Mouse (Mus musculus): ENCODE data around the gene Cfp. TPM values are rescaled to one million over a fixed set of nuclear protein-coding genes. Genes with fewer than 3 reads are reported as not detected.
A peak's percentile ranks its signal among the peaks of the same experiment; 100 is the strongest.

Gene Cfp
- polyA plus RNA-seq (2016; fragmentation: Nextera tagmentation; extraction: Ambion mirVana): 3.4 and 4.3 TPM in 2 replicates

DNA sequence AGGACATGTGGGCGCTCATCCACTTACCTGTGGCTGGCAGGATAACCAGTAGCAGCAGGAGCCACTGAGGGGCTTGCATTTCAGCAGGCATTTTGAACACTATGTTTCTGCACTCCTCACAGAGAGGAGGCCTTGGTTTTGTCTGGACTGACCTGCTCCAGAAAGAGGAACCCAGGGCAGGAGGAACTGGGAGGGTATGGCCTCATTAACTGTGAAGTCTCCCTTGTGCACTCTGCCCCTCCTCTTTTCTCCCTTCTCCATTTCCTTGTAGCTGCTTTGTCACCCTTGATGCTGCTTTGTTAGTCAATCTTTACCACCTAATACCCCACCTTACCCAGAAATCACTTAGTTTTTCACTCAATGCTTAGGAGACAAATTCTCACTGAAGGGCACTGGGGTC, at the start of gene Cfp:
TSS of gene Cfp (minus strand) at position 192 of the 400 bp plus-strand sequence.
- H3K9me3 ChIP-seq: no peaks in the 10 kb centered on the region
- no peak within 1 kb of the TSS for H3K4me2 ChIP-seq (replicated peaks)
- H3K27ac ChIP-seq: no peak within 1 kb of the TSS
- no peak within 1 kb of the TSS for H3K9ac ChIP-seq
- H3K27me3 ChIP-seq: no peaks in the 10 kb centered on the region
- ATAC-seq (ENCODE audit: insufficient number of reproducible peaks, insufficient read depth, low FRiP score, low TSS enrichment): no peak
- no peak within 1 kb of the TSS for H3K4me3 ChIP-seq
- H3K36me3 ChIP-seq: 0 out of 2 replicates have a peak, but pooled peaks cover 14% of the 10 kb centered on the region
- WGBS: 76% methylated on average over 1 of the region's 1 CpGs
- no peaks in the 10 kb centered on the region for H3K4me1 ChIP-seq

DNA sequence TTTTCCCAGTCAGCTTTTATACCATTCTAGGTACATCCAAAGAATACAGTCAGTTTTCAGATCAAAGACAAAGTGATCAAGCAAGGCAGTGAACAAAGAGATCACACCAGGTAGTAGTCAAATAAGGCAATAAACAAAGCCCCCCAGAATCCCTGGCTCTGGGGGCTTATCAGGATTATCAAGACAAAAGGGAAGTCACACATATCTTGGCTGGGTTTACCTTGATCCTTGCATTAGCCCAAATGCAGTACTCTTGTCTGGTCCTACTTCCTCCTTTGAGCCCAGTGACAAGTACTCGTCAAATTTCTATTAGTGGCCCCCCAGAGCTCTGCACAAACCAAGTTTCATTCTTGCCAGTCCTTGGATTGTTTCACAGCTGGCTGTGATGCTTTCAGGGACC, 49.5 kb upstream of the Cfp start:
- H3K4me3 ChIP-seq: no peak overlapping the region
- H3K9me3 ChIP-seq: no peaks in the 10 kb centered on the region
- no peaks in the 10 kb centered on the region for H3K4me1 ChIP-seq
- WGBS: 67% methylated on average over 1 of the region's 1 CpGs
- ATAC-seq (ENCODE audit: insufficient number of reproducible peaks, insufficient read depth, low FRiP score, low TSS enrichment): no peak
- H3K36me3 ChIP-seq: no peaks in the 10 kb centered on the region
- no peak overlapping the region for H3K27ac ChIP-seq
- H3K9ac ChIP-seq: no peak overlapping the region
- no peak overlapping the region for H3K4me2 ChIP-seq (replicated peaks)
- H3K27me3 ChIP-seq: no peaks in the 10 kb centered on the region

DNA sequence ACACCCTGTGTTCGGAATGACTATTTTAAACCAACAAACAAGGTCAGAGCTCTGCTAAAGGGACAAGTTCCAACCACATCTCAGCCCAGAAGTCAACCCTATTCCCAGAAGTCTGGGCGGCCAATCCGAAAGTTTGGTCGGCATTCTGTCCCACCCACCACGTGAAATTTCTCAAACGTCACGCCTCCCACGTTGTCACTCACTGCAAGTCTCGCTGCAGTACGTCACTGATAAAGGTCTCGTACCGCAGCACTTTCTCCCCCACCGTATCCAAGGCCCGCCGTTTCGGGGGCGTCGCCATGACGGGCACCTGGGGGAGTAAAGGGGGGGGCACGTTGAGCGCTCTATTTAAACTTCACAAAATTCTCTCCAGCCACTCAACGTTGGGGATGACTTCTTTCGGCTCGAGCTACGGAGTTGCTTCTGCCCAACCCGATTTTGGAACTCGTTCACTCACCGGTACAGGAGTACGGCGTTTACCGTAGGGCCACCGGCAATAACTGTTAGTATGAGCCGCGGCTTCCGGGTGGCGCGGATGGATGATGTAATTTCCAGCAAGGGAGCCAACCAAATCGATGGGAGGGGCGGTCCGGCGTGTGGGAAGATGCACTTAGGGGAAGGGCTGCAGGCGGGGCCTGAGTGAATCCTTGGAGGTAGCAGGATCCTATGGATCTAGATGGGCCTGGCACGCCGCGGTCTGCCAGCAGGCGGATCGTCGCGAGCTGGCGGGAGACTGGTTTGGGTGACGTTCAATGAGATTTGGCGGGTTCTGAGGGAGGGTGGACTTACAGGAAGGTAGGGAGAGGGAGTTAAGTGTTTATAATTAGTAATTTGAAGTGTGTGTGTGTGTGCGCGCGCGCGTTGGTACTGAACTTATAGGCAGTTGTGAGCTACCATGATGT, 30.4 kb upstream of the Cfp start, which contains the start of gene Uxt:
TSS of gene Uxt (minus strand) at position 541 of the 902 bp plus-strand sequence.
- peak within 1 kb of the TSS; percentile 52 for H3K4me3 ChIP-seq
- peak; percentile 97 for ATAC-seq (ENCODE audit: insufficient number of reproducible peaks, insufficient read depth, low FRiP score, low TSS enrichment)
- WGBS: 20% methylated on average over 57 of the region's 57 CpGs
- H3K4me1 ChIP-seq: no peaks in the 10 kb centered on the region
- peak within 1 kb of the TSS; percentile 36; the same call in 1 of the 2 replicates for H3K9ac ChIP-seq
- no peaks in the 10 kb centered on the region for H3K36me3 ChIP-seq
- 0 out of 2 replicates have a peak within 1 kb of the TSS, but pooled peaks have one; percentile 54 for H3K27ac ChIP-seq
- no peaks in the 10 kb centered on the region for H3K27me3 ChIP-seq
- peak within 1 kb of the TSS; percentile 44 for H3K4me2 ChIP-seq (replicated peaks)
- no peaks in the 10 kb centered on the region for H3K9me3 ChIP-seq

DNA sequence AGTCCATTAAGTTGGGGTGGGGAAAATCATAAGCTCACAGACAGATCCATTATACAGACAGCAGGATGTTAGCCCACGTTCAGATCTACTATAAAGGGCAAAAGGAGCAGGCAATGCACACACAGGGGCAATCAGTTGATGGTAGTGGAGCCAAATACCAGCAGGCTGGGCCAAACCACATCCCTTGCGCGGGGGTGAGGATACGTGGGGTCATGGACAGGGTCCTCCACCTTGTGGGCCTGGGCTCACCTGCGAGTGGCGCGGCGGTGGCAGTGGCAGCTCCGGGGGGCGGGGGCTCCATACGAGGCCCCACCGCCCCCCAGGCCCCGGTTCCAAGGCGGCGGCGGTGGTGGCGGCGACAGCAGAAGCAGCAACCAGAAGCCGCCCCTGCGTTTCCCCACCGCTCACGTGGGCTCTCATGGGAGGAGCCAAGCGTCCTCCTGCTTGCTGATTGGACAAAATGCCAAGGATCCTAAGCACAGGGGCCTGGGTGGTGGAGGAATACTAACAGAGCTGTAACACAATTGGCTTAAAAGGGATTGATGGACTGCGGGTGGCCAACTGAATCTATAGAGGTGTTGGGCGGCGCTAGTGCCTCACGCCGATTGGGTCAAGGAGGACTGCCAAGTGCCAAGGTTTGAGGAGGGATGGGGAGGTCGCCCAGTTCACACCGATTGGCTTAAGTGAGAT, 19.0 kb upstream of the Cfp start, which contains the start of gene Elk1:
TSS of gene Elk1 (minus strand) at position 418 of the 690 bp plus-strand sequence.
- Histone ChIP-seq H3K9ac (peak within 1 kb of the TSS; percentile 65), H3K27me3 (no peaks in the 10 kb centered on the region), H3K9me3 (no peaks in the 10 kb centered on the region), H3K4me2 (replicated peaks) (peak within 1 kb of the TSS; percentile 48), H3K27ac (0 out of 2 replicates have a peak within 1 kb of the TSS, but pooled peaks have one; percentile 17), H3K4me3 (peak within 1 kb of the TSS; percentile 56), H3K36me3 (no peaks in the 10 kb centered on the region), H3K4me1 (no peaks in the 10 kb centered on the region)
- ATAC-seq (ENCODE audit: insufficient number of reproducible peaks, insufficient read depth, low FRiP score, low TSS enrichment): peak; percentile 98
- 15% methylated on average over 30 of the region's 30 CpGs for WGBS

DNA sequence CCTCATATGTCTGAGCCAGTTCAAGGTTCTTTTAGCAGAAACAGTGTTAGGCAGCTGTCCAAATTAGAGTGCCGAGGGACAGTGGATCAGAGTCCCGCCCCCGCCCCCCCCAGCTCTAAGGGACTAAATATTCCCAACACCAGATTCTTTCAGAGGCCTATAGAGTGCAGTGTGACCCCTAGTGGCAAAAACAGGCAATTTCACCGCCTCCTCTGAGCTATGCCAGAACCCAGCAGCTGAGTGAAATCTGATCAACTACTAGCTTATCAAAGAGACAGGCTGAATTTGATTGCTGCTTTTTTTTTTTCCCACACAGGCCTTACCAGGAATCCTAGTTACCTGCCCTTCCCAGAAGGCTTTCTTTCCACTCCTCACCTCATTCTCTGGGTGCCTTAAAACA, 14.7 kb upstream of the Cfp start:
- H3K36me3 ChIP-seq: 0 out of 2 replicates have a peak, but pooled peaks cover 7% of the 10 kb centered on the region
- no peak overlapping the region for H3K27ac ChIP-seq
- H3K4me1 ChIP-seq: no peaks in the 10 kb centered on the region
- H3K9ac ChIP-seq: no peak overlapping the region
- no peak overlapping the region for H3K4me2 ChIP-seq (replicated peaks)
- no peaks in the 10 kb centered on the region for H3K27me3 ChIP-seq
- ATAC-seq (ENCODE audit: insufficient number of reproducible peaks, insufficient read depth, low FRiP score, low TSS enrichment): no peak
- H3K4me3 ChIP-seq: no peak overlapping the region
- H3K9me3 ChIP-seq: no peaks in the 10 kb centered on the region
- 12% methylated on average over 4 of the region's 4 CpGs for WGBS

DNA sequence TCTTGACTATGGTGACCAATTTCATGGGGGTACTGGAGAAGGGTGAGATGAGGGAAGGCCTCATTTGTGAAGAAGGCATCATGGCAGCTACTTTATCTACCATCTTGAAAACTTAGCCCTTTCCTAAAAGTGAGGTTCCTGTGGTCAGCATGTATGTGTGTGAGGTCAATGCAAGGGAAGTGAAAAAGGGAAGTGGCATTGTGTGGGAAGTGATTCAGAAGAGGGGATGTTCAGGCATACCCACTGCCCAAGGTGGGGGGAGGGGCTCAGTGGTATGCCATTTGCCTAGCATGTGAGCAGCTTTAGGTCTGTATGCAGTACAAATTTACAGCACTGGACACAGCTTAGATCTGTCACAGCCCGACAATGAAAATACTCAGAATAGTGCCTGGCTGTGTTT, 608 bp upstream of the Cfp start:
- H3K4me3 ChIP-seq: no peak overlapping the region
- H3K4me1 ChIP-seq: no peaks in the 10 kb centered on the region
- ATAC-seq (ENCODE audit: insufficient number of reproducible peaks, insufficient read depth, low FRiP score, low TSS enrichment): no peak
- H3K4me2 ChIP-seq (replicated peaks): no peak overlapping the region
- no peak overlapping the region for H3K27ac ChIP-seq
- H3K27me3 ChIP-seq: no peaks in the 10 kb centered on the region
- WGBS: 93% methylated on average over 1 of the region's 1 CpGs
- peaks cover 18% of the 10 kb centered on the region; the same call in 1 of the 2 replicates for H3K36me3 ChIP-seq
- no peak overlapping the region for H3K9ac ChIP-seq
- H3K9me3 ChIP-seq: no peaks in the 10 kb centered on the region

DNA sequence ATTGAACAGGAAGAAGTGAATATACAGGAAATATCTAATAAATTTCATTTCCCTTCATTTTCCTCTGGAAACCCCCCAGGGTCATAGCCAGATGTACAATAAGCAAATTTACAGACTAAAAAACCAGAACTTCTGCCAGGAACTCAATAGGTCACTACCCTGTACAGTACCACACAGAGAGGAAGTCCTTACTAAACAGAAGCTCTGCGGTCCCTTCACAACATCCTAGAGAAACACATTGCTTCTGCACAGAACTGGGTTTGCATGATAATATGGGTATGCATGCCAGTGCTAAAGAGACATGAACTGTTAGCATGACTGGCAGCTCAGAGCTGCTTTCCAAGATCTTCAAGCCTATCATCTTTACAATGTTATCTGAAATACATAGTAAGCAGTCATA, 1.5 kb downstream of the Cfp start:
- no peaks in the 10 kb centered on the region for H3K9me3 ChIP-seq
- ATAC-seq (ENCODE audit: insufficient number of reproducible peaks, insufficient read depth, low FRiP score, low TSS enrichment): no peak
- no peaks in the 10 kb centered on the region for H3K27me3 ChIP-seq
- H3K4me1 ChIP-seq: no peaks in the 10 kb centered on the region
- WGBS: 85% methylated on average over 1 of the region's 1 CpGs
- H3K27ac ChIP-seq: no peak overlapping the region
- no peak overlapping the region for H3K9ac ChIP-seq
- H3K36me3 ChIP-seq: 0 out of 2 replicates have a peak, but pooled peaks cover 11% of the 10 kb centered on the region
- H3K4me3 ChIP-seq: no peak overlapping the region
- H3K4me2 ChIP-seq (replicated peaks): no peak overlapping the region

DNA sequence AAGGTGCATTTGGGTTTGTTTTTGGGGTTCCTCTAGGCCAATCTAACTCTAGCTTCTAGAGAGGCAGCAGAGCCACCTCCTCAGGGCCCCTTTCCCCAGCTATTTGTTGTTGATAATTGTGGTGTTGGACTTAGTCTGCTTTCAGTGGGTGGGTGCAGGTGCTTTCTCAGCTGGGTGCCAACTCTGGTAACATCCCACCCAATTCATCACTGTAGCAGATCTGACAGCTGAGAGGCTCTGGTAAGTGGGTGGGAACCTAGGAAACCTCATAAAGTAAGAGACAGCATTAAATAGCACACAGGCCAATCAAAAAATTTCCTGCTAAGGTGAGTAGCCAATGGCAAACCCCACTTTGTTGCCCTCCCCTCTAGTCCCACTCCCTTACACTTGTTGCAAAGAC, 6.4 kb downstream of the Cfp start:
- Histone ChIP-seq H3K4me3 (no peak overlapping the region), H3K27me3 (no peaks in the 10 kb centered on the region), H3K4me1 (no peaks in the 10 kb centered on the region), H3K9ac (no peak overlapping the region), H3K36me3 (0 out of 2 replicates have a peak, but pooled peaks cover 11% of the 10 kb centered on the region), H3K27ac (no peak overlapping the region), H3K4me2 (replicated peaks) (no peak overlapping the region), H3K9me3 (no peaks in the 10 kb centered on the region)
- no peak for ATAC-seq (ENCODE audit: insufficient number of reproducible peaks, insufficient read depth, low FRiP score, low TSS enrichment)

DNA sequence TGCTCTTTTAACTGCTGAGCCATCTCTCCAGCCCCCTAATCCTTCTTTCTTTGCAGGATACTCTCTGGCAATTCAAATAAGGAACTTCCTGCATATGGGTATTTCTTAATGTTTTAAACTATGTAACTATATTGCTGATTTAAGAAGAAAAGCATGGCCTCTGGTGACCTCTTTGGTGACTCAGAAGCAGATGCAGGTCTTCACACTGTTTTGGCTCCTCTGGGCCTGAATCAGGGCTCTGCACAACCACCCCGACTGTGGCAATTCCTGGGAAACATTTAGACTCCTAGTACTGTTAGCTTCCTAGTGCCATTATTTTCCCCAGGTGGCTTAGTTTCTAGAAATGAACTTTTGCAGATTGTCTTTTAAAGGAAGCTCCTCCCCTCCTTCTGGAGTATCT, 7.8 kb downstream of the Cfp start:
- no peaks in the 10 kb centered on the region for H3K27me3 ChIP-seq
- no peak overlapping the region for H3K4me3 ChIP-seq
- H3K9ac ChIP-seq: no peak overlapping the region
- 0 out of 2 replicates have a peak, but pooled peaks cover 11% of the 10 kb centered on the region for H3K36me3 ChIP-seq
- no peak overlapping the region for H3K27ac ChIP-seq
- H3K4me2 ChIP-seq (replicated peaks): no peak overlapping the region
- H3K4me1 ChIP-seq: no peaks in the 10 kb centered on the region
- H3K9me3 ChIP-seq: no peaks in the 10 kb centered on the region
- ATAC-seq (ENCODE audit: insufficient number of reproducible peaks, insufficient read depth, low FRiP score, low TSS enrichment): no peak
- WGBS: 88% methylated on average over 1 of the region's 1 CpGs

DNA sequence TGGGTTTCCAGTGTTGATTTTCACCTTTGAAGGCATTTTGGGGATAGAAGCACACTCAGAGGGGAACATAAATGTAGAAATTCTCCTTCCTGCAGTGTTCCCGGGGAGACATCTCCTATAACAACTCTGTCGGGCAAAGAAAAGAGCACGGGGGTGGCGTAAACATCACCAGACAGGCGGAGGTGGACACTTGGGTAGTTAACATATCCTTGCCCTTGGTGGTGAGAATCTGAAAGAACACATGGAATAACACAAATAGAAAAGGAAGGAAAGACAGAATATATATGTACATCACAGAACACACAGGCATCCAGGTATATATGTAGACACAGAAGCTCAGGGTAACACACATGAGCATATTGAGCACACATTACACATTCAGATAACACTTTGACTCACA, 10.0 kb downstream of the Cfp start:
- Histone ChIP-seq H3K27ac (no peak overlapping the region), H3K27me3 (no peaks in the 10 kb centered on the region), H3K36me3 (no peaks in the 10 kb centered on the region), H3K9me3 (no peaks in the 10 kb centered on the region), H3K4me1 (no peaks in the 10 kb centered on the region), H3K4me2 (replicated peaks) (peak overlapping the region; percentile 58), H3K9ac (no peak overlapping the region), H3K4me3 (peak overlapping the region; percentile 38; the same call in 1 of the 2 replicates)
- 47% methylated on average over 5 of the region's 5 CpGs for WGBS
- no peak for ATAC-seq (ENCODE audit: insufficient number of reproducible peaks, insufficient read depth, low FRiP score, low TSS enrichment)

DNA sequence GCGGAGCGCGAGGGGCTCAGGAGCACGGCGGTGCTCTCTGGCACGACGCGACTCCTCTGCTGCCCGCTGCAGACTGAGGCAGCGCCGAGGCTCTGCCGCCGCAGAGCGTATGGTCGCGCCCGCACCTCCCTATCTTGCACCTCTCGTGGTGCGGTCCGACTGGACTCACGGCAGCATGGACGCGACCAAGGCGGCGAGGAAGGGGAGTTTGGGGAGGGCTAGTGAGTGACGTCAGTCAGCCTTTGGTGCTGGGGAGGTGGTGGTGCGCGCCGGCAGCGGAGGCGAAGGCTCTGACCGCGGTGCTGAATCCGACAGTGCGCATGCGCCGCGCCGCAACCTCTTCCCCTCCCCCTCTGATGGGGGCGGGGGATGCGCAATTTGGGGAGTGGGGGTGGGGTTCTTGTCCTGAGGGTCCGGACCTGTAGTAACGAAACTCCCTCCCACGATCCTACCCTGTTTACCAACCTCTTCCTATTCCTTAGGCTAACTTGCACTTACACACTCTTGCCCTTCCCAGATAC, 10.5 kb downstream of the Cfp start, which contains the start of gene Syn1:
TSS of gene Syn1 (minus strand) at position 161 of the 521 bp plus-strand sequence.
- Histone ChIP-seq H3K27me3 (no peaks in the 10 kb centered on the region), H3K36me3 (no peaks in the 10 kb centered on the region), H3K27ac (no peak within 1 kb of the TSS), H3K9ac (peak within 1 kb of the TSS; percentile 33), H3K4me3 (peak within 1 kb of the TSS; percentile 38), H3K4me2 (replicated peaks) (peak within 1 kb of the TSS; percentile 58), H3K9me3 (no peaks in the 10 kb centered on the region), H3K4me1 (no peaks in the 10 kb centered on the region)
- peak; percentile 95 for ATAC-seq (ENCODE audit: insufficient number of reproducible peaks, insufficient read depth, low FRiP score, low TSS enrichment)
- WGBS: 19% methylated on average over 40 of the region's 44 CpGs
